Mouse (Mus musculus) kidney, adult 2 months (tissue): ENCODE results near the gene Apbb1ip.

Experiments
- CTCF ChIP-seq: fragments of 200-500 bp; conservative IDR thresholded peaks from 2 replicates; pipeline ENCODE4 v1.5.1; 2011; ENCODE audit warnings: low read depth, mild to moderate bottlenecking, control low read depth, low read length, moderate library complexity, mixed read lengths; ENCODE audit not compliant: insufficient read depth, insufficient read length
- POLR2A ChIP-seq: fragments of 200-500 bp; IDR thresholded peaks from one replicate; pipeline ENCODE4 v1.6.1; 2011; ENCODE audit warnings: low read depth, low read length, control low read depth

DNA sequence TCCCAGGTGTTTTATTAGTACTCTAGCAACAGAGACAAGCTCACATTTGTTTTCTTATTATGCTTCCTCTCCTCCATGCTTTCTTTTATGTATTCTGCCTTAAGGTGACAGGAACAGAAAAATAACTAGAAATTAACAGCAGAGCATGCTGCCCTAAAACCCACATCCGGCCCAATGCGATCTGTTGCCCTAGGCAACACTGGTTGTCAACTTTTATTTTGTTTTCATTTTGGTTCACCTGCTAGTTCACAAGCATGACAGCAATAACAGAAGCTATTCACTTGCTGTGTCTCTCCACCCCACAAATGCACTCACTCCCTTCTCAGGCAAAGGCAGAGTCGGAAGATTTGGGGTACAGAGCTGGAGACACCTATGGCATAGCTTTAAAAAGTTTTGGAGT lies 10.3 kb downstream of the Apbb1ip start:
- TF ChIP-seq POLR2A (no peak), CTCF (no peak)
